Mouse (Mus musculus) G1E (cell line): ENCODE measurements around the gene Arhgap30. TPM values are rescaled to one million over a fixed set of nuclear protein-coding genes. Genes with fewer than 3 reads are reported as not detected.

ENCODE experiments used
- ATAC-seq: 2 replicates; pipeline ENCODE4 v1.8.0; 2016; ENCODE audit warnings: mild to moderate bottlenecking; ENCODE audit not compliant: insufficient number of reproducible peaks, poor library complexity, low FRiP score, severe bottlenecking; ENCODE audit errors: extremely low read depth
- DNase-seq: peaks from one replicate; pipeline ENCODE4 v3.0.0; 2012; ENCODE audit warnings: low spot score
- H3K27me3 ChIP-seq: 2 replicates; pipeline ENCODE4 v1.6.1; 2012; ENCODE audit warnings: mild to moderate bottlenecking, low read length, inconsistent platforms; ENCODE audit not compliant: insufficient read depth
- H3K36me3 ChIP-seq: replicated peaks from 2 replicates; pipeline ENCODE3; 2012; ENCODE audit warnings: mild to moderate bottlenecking, inconsistent platforms
- H3K4me1 ChIP-seq: 2 replicates; pipeline ENCODE4 v1.6.1; 2012; ENCODE audit warnings: low read depth, low read length, inconsistent platforms, mixed read lengths; ENCODE audit not compliant: insufficient read depth
- H3K4me3 ChIP-seq: 2 replicates; pipeline ENCODE4 v1.5.1; 2012; ENCODE audit warnings: low read depth, mild to moderate bottlenecking, inconsistent platforms, low read length, moderate library complexity, mixed read lengths
- H3K9me3 ChIP-seq: replicated peaks from 2 replicates; pipeline ENCODE4 v1.6.1; 2012; ENCODE audit warnings: inconsistent platforms
- CTCF ChIP-seq: IDR thresholded peaks from 2 replicates; pipeline ENCODE4 v1.5.1; 2012; ENCODE audit warnings: low read depth, low read length, inconsistent platforms, mixed read lengths
- GATA1 ChIP-seq: IDR thresholded peaks from 2 replicates; pipeline ENCODE4 v1.6.1; 2012; ENCODE audit warnings: borderline replicate concordance, low read length, inconsistent platforms, mixed read lengths
- GATA2 ChIP-seq: IDR thresholded peaks from 2 replicates; pipeline ENCODE4 v1.6.1; 2012; ENCODE audit warnings: low read depth, low read length, inconsistent platforms, borderline replicate concordance
- POLR2AphosphoS5 ChIP-seq: IDR thresholded peaks from 2 replicates; pipeline ENCODE4 v1.6.1; 2012; ENCODE audit warnings: low read depth, low read length, inconsistent platforms; ENCODE audit not compliant: insufficient replicate concordance
- TAL1 ChIP-seq: conservative IDR thresholded peaks from 2 replicates; pipeline ENCODE4 v1.6.1; 2012; ENCODE audit warnings: low read depth, low read length, inconsistent platforms, mixed read lengths
- polyA plus RNA-seq: library from polyadenylated mRNA; stranded (reverse); fragments of >175 nt; gene quantifications from 2 replicates; pipeline ENCODE4 v1.2.3, GENCODE M21; 2012
- total RNA-seq, 2 experiments: library from RNA; stranded (forward) in 1 of 2; stranded (reverse) in 1 of 2; fragments of 200-1000 nt in 1 of 2; fragments of >200 nt in 1 of 2; fragmentation: Nextera tagmentation in 1 of 2; gene quantifications; 2 replicates each; pipeline ENCODE4 v1.2.3; 2014 to 2017

The Arhgap30 gene
- total and polyA plus RNA-seq, 3 experiments: 2.9 to 11.4 (median 4.6) TPM

DNA sequence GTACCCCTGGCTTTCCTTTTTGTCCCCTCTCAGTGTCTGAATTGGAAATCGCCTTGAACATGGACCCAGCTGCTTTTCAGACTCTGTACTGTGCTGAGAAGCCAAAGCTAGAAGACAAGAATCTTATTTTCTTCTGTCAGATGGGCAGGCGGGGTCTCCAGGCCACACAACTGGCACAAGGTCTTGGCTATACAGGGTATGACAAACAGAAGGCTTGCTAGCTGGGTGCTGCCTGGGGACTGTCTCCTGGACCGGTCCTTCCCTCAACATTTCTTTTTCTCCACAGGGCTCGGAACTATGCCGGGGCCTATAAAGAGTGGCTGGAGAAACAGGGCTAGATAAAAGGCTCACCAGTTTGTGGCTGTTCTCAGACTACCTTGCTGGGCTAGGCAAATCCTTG, 31.2 kb downstream of the Arhgap30 start:
- Histone ChIP-seq H3K27me3 (no peaks in the 10 kb centered on the region), H3K4me3 (no peak overlapping the region), H3K4me1 (no peaks in the 10 kb centered on the region; the same call in 1 of the 2 replicates), H3K36me3 (peaks cover 60% of the 10 kb centered on the region), H3K9me3 (no peaks in the 10 kb centered on the region)
- no peak for ATAC-seq
- no peak for DNase-seq
- TF ChIP-seq GATA1 (no peak), TAL1 (no peak), GATA2 (no peak), POLR2AphosphoS5 (no peak), CTCF (no peak)

DNA sequence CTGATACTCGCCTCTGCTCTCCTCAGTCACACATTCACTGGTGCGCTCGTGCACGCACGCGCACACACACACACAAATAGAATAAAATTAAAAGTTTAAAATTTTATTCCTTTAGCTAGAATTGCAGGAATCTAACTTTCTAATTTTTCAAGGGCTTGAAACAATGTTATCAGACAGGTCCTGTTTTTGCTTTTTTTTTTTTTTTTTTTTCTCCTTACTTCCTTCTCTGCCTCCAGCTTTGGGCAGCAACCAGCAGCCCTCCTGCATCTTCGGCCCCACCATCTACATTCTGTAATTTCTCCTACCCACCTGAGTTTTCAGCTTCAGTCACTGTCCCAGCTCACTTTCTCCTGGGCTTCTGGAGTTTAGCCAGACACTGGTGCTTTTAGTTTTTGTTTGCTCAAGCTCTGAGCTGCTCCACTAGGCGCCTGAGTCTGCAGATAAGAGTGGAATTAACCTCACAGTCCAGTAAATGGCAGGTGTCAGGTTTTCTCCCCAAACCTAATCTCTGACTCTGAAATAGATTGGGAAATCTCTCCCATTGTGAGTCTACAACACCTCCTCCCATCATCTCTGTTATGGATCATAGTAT, 33.8 kb downstream of the Arhgap30 start:
- ATAC-seq (no peak), DNase-seq (no peak)
- Histone ChIP-seq H3K36me3 (peaks cover 34% of the 10 kb centered on the region), H3K9me3 (no peaks in the 10 kb centered on the region), H3K4me1 (no peaks in the 10 kb centered on the region), H3K4me3 (no peak overlapping the region), H3K27me3 (peaks cover 7% of the 10 kb centered on the region; the same call in 1 of the 2 replicates)
- TF ChIP-seq POLR2AphosphoS5: no peak
- no peak for TF ChIP-seq CTCF
- TF ChIP-seq GATA2: no peak
- no peak for TF ChIP-seq TAL1
- TF ChIP-seq GATA1: no peak

DNA sequence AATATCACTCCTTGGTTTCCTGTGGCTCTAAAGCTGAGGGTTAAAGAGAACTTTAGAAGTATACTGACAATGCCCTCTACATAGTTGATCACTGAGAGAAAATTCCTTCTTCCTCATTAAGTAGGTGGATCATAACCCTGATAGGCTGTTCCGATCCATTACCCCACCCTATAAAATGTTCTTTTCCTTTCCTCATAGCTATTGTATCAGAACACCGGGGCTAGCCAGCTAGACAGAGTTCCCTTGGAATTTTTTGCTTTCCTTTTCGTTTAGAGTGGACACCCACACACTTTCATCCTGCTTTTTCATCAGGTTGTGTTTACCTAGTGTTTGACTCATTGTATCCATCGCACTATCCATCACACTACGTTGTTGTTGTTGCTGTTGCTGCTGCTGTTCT, 35.9 kb downstream of the Arhgap30 start:
- H3K9me3 ChIP-seq: no peaks in the 10 kb centered on the region
- no peak overlapping the region for H3K4me3 ChIP-seq
- no peak for TF ChIP-seq GATA2
- TF ChIP-seq GATA1: no peak
- no peak for TF ChIP-seq TAL1
- TF ChIP-seq POLR2AphosphoS5: no peak
- TF ChIP-seq CTCF: no peak
- peaks cover 11% of the 10 kb centered on the region; the same call in 1 of the 2 replicates for H3K27me3 ChIP-seq
- DNase-seq: no peak
- no peaks in the 10 kb centered on the region for H3K4me1 ChIP-seq
- peaks cover 14% of the 10 kb centered on the region for H3K36me3 ChIP-seq
- no peak for ATAC-seq

DNA sequence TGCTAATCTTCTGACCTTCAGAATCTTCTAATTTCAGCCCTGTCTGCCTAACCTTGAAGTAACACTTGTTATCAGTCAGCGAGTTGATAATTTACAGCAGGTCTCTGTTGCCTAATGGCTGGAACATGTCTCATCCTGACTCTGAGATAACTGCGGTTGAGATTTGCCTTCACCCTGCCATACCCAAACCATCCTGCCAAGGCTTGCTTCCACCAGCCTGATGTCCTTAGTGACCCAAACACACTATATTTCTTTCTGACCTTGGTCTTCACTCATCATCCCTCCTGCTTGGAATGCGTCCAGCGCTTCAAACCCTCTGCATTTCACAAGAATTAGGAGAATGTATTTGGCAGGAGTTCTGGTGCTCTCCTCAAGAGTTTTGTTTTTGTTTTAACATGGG, 36.4 kb downstream of the Arhgap30 start:
- TF ChIP-seq POLR2AphosphoS5: no peak
- no peak for TF ChIP-seq TAL1
- no peak for TF ChIP-seq GATA1
- TF ChIP-seq CTCF: no peak
- no peak for TF ChIP-seq GATA2

DNA sequence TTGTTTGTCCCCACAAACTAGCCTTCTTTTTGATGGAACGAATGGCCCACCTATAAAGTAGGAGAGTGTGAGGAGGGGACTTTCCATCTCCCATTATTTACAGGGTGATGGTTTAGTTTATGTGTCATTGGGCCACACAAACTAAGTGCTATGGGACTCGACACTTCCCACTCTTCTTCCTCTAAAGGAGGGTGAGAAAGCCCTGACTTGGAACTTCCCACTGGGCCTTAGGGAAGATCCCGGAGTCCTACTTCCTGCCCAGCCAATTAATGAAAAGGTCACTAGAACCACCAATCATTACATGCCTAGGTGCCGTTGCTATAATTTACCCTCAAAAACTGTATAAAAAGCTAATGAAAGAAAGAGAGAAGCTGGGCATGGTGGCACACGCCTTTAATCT, 43.4 kb downstream of the Arhgap30 start:
- Histone ChIP-seq H3K36me3 (no peaks in the 10 kb centered on the region), H3K4me3 (no peak overlapping the region), H3K4me1 (peaks cover 2% of the 10 kb centered on the region), H3K9me3 (no peaks in the 10 kb centered on the region), H3K27me3 (peaks cover 27% of the 10 kb centered on the region)
- no peak for ATAC-seq
- TF ChIP-seq CTCF (no peak), POLR2AphosphoS5 (no peak), TAL1 (no peak), GATA1 (no peak), GATA2 (no peak)
- DNase-seq: no peak

More for the DNA sequence above, 36.4 kb downstream of the Arhgap30 start:
- DNase-seq (no peak), ATAC-seq (no peak)
- Histone ChIP-seq H3K27me3 (peaks cover 11% of the 10 kb centered on the region; the same call in 1 of the 2 replicates), H3K9me3 (no peaks in the 10 kb centered on the region), H3K36me3 (peaks cover 9% of the 10 kb centered on the region), H3K4me1 (no peaks in the 10 kb centered on the region), H3K4me3 (no peak overlapping the region)

DNA sequence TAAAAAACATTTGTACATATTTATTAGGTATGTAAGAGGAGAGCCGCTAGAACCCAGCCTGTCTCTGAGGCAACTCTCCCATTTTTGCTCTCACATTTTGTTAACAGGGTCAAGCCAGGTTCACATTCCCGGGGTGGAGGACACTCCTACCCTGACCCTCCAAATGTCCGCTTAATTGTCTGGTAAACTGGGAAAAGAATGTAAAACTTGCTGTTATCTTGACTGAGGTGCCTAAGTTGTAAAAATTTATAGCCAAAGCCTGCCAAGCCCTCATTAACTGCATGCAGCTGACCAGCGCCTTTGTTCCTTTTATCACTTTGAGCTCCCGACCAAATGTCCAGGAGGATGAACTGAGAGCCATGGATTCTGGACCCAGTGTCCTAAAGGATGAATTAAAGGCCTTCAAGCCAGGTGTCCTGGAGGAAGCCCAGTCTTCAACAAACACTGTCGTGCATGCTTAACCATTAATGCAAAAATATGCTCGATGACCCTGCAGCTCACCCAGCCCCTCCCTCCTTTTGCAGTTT, 46.6 kb downstream of the Arhgap30 start:
- H3K4me3 ChIP-seq: no peak overlapping the region
- H3K36me3 ChIP-seq: no peaks in the 10 kb centered on the region
- peaks cover 10% of the 10 kb centered on the region for H3K4me1 ChIP-seq
- ATAC-seq: no peak
- no peaks in the 10 kb centered on the region for H3K9me3 ChIP-seq
- TF ChIP-seq GATA2 (no peak), CTCF (no peak), POLR2AphosphoS5 (no peak), TAL1 (no peak), GATA1 (no peak)
- peaks cover 41% of the 10 kb centered on the region for H3K27me3 ChIP-seq
- no peak for DNase-seq
